Mouse (Mus musculus): Measurements from ENCODE around the gene Wdr18.

GRCm38 (mm10) chr10:79976071-79976721, 16.2 kb downstream of the Wdr18 start:
- TF ChIP-seq CTCF (IDR thresholded peaks at IDR 0.05; ENCODE audit: low read depth, low read length) (no peak), POLR2A (IDR thresholded peaks at IDR 0.05; ENCODE audit: borderline replicate concordance, low read depth, low read length) (no peak)
